9 mouse cellular contexts compared by ENCODE assay signal in the genomic region with DNA sequence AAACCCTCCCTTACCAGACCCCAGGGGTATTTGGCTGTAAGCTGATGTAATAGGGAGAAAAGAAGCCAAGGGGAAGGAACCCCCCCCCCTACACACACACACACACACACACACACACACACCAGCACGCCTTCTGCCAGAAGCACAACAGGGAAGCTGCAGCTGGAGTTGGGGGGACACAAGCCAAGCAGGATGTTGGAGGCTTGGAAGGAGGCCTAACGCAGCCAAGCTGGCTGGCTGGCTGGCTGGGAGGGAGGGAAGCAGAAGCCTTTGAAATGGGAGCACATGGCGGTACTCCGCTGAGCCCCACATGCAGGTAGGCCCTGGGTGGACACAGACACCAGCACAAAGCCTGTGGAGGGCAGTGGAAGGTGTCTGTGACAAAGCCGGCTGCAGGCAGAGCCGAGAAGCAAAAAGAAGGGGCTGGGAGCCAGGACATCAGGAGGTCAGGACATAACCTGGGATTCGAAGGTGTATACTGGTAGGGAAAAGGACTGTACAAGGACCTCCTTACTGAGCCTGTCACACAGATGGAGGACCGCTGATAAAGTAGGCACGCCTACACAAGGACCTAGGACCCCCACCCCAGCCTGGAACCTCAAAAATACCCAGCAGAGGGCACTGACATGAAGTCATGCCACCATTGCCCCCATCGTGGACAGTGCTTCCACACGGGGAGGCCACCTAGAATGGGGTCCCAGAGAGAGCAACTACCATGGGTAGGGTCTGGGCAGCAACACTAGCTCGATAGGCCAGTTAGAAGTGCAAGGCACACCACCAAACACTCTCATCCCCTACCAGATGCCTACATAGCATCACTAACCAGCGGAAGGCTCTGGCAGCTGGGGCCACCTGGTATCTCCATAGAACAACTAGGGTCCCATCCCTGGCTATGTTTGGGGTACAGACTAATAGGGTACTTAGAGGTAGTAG. TPM values are rescaled to one million over a fixed set of nuclear protein-coding genes. Genes with fewer than 3 reads are reported as not detected.
DNase-seq lines count a peak whose midpoint lies in the region; ATAC-seq and TF ChIP-seq lines count a peak whose summit lies in the region.
"Had no signal": no experiment of that assay in that cellular context is flagged by ENCODE, and none has a peak within 500 bp of the region (broad histone marks: within the 10 kb centered on the region; RNA-seq: fewer than 3 reads in every experiment).

No protein-coding gene starts in this region.

- no peak overlapping the region for H3K4me3 ChIP-seq in kidney, embryonic 14.5 days (ENCODE audit: low read length)
- H3K4me3 ChIP-seq in heart, adult 2 months = no peak overlapping the region

- no peak for TF ChIP-seq CTCF in heart, adult 2 months (IDR thresholded peaks at IDR 0.05)

- H3K9ac ChIP-seq in kidney, embryonic 14.5 days (ENCODE audit: low read depth, low read length) = no peak overlapping the region
- no peak overlapping the region for H3K9ac ChIP-seq in heart, adult 2 months (ENCODE audit: low read depth, low read length)

- no peaks in the 10 kb centered on the region for H3K27me3 ChIP-seq in kidney, embryonic 14.5 days (ENCODE audit: control insufficient read depth, insufficient read depth, low read length)
- H3K27me3 ChIP-seq in heart, adult 2 months (ENCODE audit: control insufficient read depth, insufficient read depth, low read length) = no peaks in the 10 kb centered on the region

- WGBS in kidney, embryonic 14.5 days = 71% methylated on average over 13 of the region's 13 CpGs
- WGBS in heart, adult 2 months = 46% methylated on average over 13 of the region's 13 CpGs

- TF ChIP-seq POLR2A in heart, adult 2 months (IDR thresholded peaks at IDR 0.05; ENCODE audit: insufficient read depth, low read depth, low read length) = no peak

- peaks cover 2% of the 10 kb centered on the region; the same call in 1 of the 2 replicates for H3K79me2 ChIP-seq in heart, adult 2 months (replicated peaks; ENCODE audit: control insufficient read depth, insufficient read depth, low read length)

- H3K36me3 ChIP-seq in kidney, embryonic 14.5 days (ENCODE audit: control insufficient read depth, insufficient read depth, low read length) = no peaks in the 10 kb centered on the region; the same call in 1 of the 2 replicates
- no peaks in the 10 kb centered on the region; the same call in 1 of the 2 replicates for H3K36me3 ChIP-seq in heart, adult 2 months (ENCODE audit: control insufficient read depth, insufficient read depth, low read length)
- H3K36me3 ChIP-seq: G1E had no signal

- no peak for ATAC-seq in kidney, embryonic 14.5 days (ENCODE audit: low FRiP score, low TSS enrichment)

- no peak overlapping the region for H3K27ac ChIP-seq in kidney, embryonic 14.5 days (ENCODE audit: low read depth, low read length)
- H3K27ac ChIP-seq in heart, adult 2 months = peak overlapping the region; percentile 55

- H3K4me1 ChIP-seq in kidney, embryonic 14.5 days (ENCODE audit: control insufficient read depth, insufficient read depth, low read length) = peaks cover 41% of the 10 kb centered on the region
- H3K4me1 ChIP-seq in heart, adult 2 months (ENCODE audit: control insufficient read depth, insufficient read depth, low read length) = peaks cover 32% of the 10 kb centered on the region

- H3K4me2 ChIP-seq in kidney, embryonic 14.5 days (replicated peaks; ENCODE audit: low read depth, low read length) = no peak overlapping the region

- peak; percentile 57 for DNase-seq in kidney, adult 9 months
- DNase-seq in cerebellum, postnatal 10 days = peak; percentile 78 to 85
- peak; percentile 83 to 86 for DNase-seq in heart, adult 2 months
- peak; percentile 72 to 75 for DNase-seq in kidney, postnatal 36 days
- DNase-seq in lung, postnatal 4 days = peak; percentile 71 to 88
- DNase-seq in c-Kit-positive CD71-positive TER-119-positive erythroid progenitor cells, embryonic 14.5 days (ENCODE audit: low spot score) = no peak
- no peak for DNase-seq in adipocyte (ENCODE audit: low spot score)

- peak; percentile 87 for TF ChIP-seq EP300 in heart, adult 2 months (IDR thresholded peaks at IDR 0.05; ENCODE audit: insufficient read depth, low read depth, low read length)

- intact Hi-C loops in heart, adult 2 months (cut with DNase I) = no loop called here

- no peaks in the 10 kb centered on the region for H3K9me3 ChIP-seq in kidney, embryonic 14.5 days (ENCODE audit: control insufficient read depth, low read length)

RNA-seq across cellular contexts. Expression of gene Tspan9, which starts 53.4 kb away (rescaled TPM):
- 96.6 and 100 TPM in 2 replicates for polyA plus RNA-seq in kidney, embryonic 14.5 days (2014; fragmentation: Nextera tagmentation; extraction: Ambion mirVana)
- total RNA-seq in heart, adult 2 months (2021) = 100 to 1,000 TPM in 1 of 2 experiments, 10 to 100 TPM in 1; 84.9 to 104 TPM
- polyA plus RNA-seq in heart, adult 2 months (2012; rRNA removed) = 88.5 and 127 TPM in 2 replicates
- polyA plus RNA-seq: G1E had no signal

Comparison
In these comparisons a context has a peak if more than half of its experiments do, and no peak if none do; other contexts are left out.
1. DNase-seq: peak in kidney, adult 9 months (single experiment), cerebellum, postnatal 10 days (2 of 2), heart, adult 2 months (2 of 2), kidney, postnatal 36 days (2 of 2) and lung, postnatal 4 days (2 of 2); none in c-Kit-positive CD71-positive TER-119-positive erythroid progenitor cells, embryonic 14.5 days (single experiment) and adipocyte (single experiment).